Mouse (Mus musculus): ENCODE measurements around the gene Fbl.

DNA sequence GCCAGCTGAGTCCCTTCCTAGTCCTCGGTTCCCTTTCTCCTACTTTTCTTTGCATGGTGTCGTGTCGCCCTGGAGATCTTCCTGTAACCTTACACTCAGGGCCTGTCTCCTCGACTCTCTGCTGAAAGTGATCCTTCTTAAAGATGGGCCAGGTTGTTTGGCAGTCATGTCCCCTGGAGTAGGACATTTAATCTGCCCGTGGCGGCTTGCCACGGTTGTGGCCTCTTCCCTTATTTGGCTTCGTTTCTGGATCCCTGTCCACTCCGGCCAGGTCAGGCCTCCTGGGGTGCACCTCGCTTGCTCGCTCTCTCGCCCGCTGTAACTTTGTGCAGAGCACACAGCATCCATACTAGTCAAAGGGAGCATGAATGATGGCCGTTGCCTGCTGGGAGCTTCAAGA, 27.0 kb downstream of the Fbl start:
- no peak for TF ChIP-seq CTCF (IDR thresholded peaks at IDR 0.05; ENCODE audit: borderline replicate concordance, control insufficient read depth, extremely low read depth, insufficient read depth, low read length, poor library complexity)
- TF ChIP-seq POLR2A (IDR thresholded peaks at IDR 0.05; ENCODE audit: control insufficient read depth, extremely low read depth, insufficient read depth, low read length, poor library complexity): no peak

Measured in thymus, adult 2 months (tissue).